Mouse (Mus musculus) heart, postnatal 4 days (tissue): ENCODE results near the gene Nicn1. TPM values are rescaled to one million over a fixed set of nuclear protein-coding genes. Genes with fewer than 3 reads are reported as not detected.

Source experiments
- DNase-seq: peaks from one replicate; pipeline ENCODE4 v3.0.0; 2021
- total RNA-seq, 2 experiments: library from RNA; stranded (reverse); gene quantifications; 2 replicates each; pipeline ENCODE4 v1.2.3; 2021

Gene Nicn1
- total RNA-seq, 2 experiments from 2014 or later: 19.3 to 21.2 TPM

DNA sequence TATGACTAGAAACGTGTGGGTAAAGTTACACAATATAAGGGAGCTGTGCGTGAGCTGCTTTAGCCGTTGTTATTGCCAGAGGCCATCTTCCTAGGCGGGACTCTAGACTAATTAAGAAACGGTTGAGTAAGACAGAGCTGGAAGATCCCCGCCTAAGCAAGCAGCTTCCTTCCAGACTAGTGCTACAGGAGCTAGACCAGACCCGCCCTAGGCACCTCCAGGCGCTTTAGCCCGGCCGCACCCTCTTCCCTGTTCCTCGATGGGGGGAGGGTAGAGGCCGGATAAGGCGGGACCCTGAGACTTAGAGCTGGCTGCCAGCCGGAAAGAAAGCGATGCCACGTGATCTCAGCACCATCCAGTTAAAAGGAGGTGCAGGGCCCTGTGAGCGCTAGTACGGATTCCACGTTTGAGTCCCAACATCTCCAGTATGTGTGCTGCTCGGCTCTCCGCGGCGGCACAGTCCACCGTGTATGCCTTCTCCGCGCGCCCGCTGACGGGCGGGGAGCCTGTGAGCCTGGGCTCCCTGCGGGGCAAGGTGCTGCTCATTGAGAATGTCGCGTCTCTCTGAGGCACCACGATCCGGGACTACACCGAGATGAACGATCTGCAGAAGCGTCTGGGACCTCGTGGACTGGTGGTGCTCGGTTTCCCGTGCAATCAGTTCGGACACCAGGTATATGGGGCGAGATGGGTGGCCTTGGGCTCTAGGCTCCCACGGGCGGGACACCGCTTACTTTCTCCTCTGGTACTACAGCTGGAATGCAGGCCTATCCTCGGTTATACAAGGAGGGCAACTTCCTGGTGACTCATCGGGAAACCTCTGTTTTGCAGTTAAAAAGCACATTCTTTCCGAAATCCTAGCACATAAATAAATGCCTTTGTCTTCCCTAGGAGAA is 48.9 kb downstream of the Nicn1 start, which contains the start of gene Gpx1:
TSS of gene Gpx1 (plus strand) at position 18 of the 896 bp plus-strand sequence.
- peak; percentile 94 for DNase-seq

DNA sequence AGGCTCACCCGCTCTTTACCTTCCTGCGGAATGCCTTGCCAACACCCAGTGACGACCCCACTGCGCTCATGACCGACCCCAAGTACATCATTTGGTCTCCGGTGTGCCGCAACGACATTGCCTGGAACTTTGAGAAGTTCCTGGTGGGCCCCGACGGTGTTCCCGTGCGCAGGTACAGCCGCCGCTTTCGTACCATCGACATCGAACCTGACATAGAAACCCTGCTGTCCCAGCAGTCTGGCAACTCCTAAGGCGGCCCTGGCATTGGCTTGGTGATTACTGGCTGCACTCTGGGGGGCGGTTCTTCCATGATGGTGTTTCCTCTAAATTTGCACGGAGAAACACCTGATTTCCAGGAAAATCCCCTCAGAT is 49.6 kb downstream of the Nicn1 start:
- DNase-seq: peak; percentile 35

- DNase-seq: no peak
Observed at GRCm38 (mm10) chr9:108340258-108341138, 50.3 kb downstream of the Nicn1 start.

GRCm38 (mm10) chr9:108341139-108341475 is 50.9 kb downstream of the Nicn1 start:
- no peak for DNase-seq

GRCm38 (mm10) chr9:108341801-108342200 is 51.6 kb downstream of the Nicn1 start:
- DNase-seq: no peak

DNA sequence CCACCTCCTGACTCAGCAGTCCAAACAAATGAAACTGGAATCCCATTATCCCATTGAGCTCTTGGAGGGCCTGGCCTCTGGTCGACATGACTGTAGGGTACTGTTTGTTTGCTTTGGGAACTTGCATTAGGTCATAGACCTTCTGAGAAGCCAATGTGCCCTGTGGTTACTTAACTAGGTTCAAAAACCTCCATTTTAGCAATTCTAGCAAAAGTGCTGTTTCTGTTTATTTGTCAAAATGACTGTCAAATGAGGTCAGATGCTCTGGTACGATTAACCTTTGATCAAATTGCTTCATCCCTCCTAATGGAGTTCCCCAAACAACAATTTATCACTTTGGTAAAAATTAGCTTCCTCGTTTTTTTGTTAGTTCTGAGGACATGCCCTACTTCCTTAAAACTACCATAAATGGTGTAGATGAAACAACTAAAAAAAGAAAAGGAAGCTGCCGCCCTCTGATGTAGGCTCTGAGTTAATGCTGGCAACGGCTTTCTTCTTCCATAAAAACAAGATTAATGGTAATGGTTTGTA is 52.1 kb downstream of the Nicn1 start:
- DNase-seq: no peak

DNA sequence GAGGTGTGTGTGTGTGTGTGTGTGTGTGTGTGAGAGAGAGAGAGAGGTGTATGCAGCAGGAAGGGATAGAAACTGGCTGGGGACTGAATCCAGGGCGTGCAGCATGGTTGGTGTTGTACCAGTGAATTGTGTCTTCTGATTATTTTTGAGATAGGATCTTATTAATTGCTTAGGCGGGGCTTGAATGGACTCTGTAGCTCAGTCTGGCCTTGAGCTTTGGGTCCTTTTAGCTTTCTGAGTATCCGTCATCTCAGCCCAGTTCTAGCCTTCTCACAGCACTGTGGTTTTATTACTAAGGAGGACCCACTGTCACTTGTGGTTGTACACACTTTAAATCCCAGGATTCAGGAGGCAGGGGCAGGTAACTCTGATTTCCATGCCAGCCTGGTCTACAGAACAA is 53.1 kb downstream of the Nicn1 start:
- no peak for DNase-seq

- no peak for DNase-seq
Observed at GRCm38 (mm10) chr9:108343835-108344234, 53.6 kb downstream of the Nicn1 start.

DNA sequence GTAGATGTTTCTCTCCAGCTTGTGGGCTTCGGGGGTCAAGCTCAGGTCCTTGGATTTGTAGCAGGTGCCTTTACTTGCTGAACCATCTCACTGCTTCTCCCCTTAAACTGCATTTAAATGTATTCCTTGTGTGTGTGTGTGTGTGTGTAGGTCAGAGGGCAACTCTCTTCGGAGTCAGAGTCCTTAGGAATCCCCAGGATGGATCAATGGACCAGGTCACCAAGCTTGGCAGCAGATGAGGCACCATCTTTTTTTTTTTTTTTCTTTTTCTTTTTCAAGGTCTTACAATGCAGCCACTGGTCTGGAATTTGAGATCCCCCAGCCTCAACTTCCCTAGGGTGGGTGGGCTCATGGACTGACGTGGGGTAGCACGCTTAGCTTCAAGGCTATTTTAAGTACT is 54.2 kb downstream of the Nicn1 start:
- DNase-seq: no peak

Other genes with a start within 250 kb of the Nicn1 start
- gene Gmppb, start 241.2 kb upstream of the Nicn1 start, total RNA-seq: 10 to 100 TPM; 14.2 to 17.1 TPM
- gene Amigo3, start 237.3 kb upstream of the Nicn1 start, total RNA-seq: 1 to 10 TPM; 2.3 to 2.6 TPM
- not detected for gene Mst1, start 210.0 kb upstream of the Nicn1 start, total RNA-seq
- gene Rnf123, start 207.1 kb upstream of the Nicn1 start, total RNA-seq: 10 to 100 TPM; 62.6 to 63.4 TPM
- gene Apeh, start 195.8 kb upstream of the Nicn1 start, total RNA-seq: 10 to 100 TPM; 42.2 to 45.1 TPM
- under 1 TPM; 0.07 to 0.11 TPM for gene Bsn, start 100.0 kb upstream of the Nicn1 start, total RNA-seq
- 100 to 1,000 TPM; 307 to 326 TPM for gene Dag1, start 26.5 kb upstream of the Nicn1 start, total RNA-seq
- gene Amt, start 6.4 kb downstream of the Nicn1 start, total RNA-seq: 1 to 10 TPM; 3.6 to 6.0 TPM
- gene Rhoa, start 15.7 kb downstream of the Nicn1 start, total RNA-seq: 100 to 1,000 TPM; 341 to 348 TPM
- 10 to 100 TPM; 15.9 to 19.1 TPM for gene Tcta, start 15.7 kb downstream of the Nicn1 start, total RNA-seq
- 100 to 1,000 TPM; 159 to 185 TPM for gene Gpx1, start 48.5 kb downstream of the Nicn1 start, total RNA-seq
- gene Usp4, start 57.4 kb downstream of the Nicn1 start, total RNA-seq: 100 to 1,000 TPM; 105 to 108 TPM
- 1 to 10 TPM in 1 of 2 experiments, under 1 TPM in 1; 0.64 to 1.1 TPM for gene 1700102P08Rik, start 102.4 kb downstream of the Nicn1 start, total RNA-seq
- gene Ccdc36, start 138.1 kb downstream of the Nicn1 start, total RNA-seq: under 1 TPM; 0.10 to 0.11 TPM
- gene BC048562, start 146.1 kb downstream of the Nicn1 start, total RNA-seq: not detected
- 10 to 100 TPM; 27.0 to 28.4 TPM for gene Ccdc71, start 170.1 kb downstream of the Nicn1 start, total RNA-seq
- gene Klhdc8b, start 171.2 kb downstream of the Nicn1 start, total RNA-seq: 10 to 100 TPM; 43.9 to 45.6 TPM
- gene Lamb2, start 189.3 kb downstream of the Nicn1 start, total RNA-seq: 100 to 1,000 TPM; 217 to 229 TPM
- 100 to 1,000 TPM; 108 to 109 TPM for gene Usp19, start 200.2 kb downstream of the Nicn1 start, total RNA-seq
- 10 to 100 TPM; 75.7 to 83.6 TPM for gene Qars, start 217.3 kb downstream of the Nicn1 start, total RNA-seq
- 10 to 100 TPM; 93.5 to 94.0 TPM for gene Qrich1, start 226.4 kb downstream of the Nicn1 start, total RNA-seq